Mouse (Mus musculus): ENCODE measurements around the gene Pdlim3.

- TF ChIP-seq CTCF (IDR thresholded peaks at IDR 0.05; ENCODE audit: control insufficient read depth, insufficient read depth, insufficient replicate concordance, low read depth, low read length), result no peak
- TF ChIP-seq POLR2A (IDR thresholded peaks at IDR 0.05; ENCODE audit: control insufficient read depth, low read depth, low read length), result no peak
These were observed 31.9 kb downstream of the Pdlim3 start for GRCm38 (mm10) chr8:45917040-45917679.
